Mouse (Mus musculus) gastrocnemius, postnatal 25 days (tissue): ENCODE results near the gene Evl. TPM values are rescaled to one million over a fixed set of nuclear protein-coding genes. Genes with fewer than 3 reads are reported as not detected.

ENCODE experiments used
- microRNA-seq, 2 experiments: library from miRNA; unstranded; fragments of <30 nt; microRNA quantifications; one replicate each; pipeline ENCODE4 v1.2.0; 2021; ENCODE audit warnings: borderline replicate concordance in 2 of 2
- total RNA-seq, 2 experiments: library from RNA; stranded (reverse); gene quantifications; 1 replicate in 1 of 2; 2 replicates in 1 of 2; pipeline ENCODE4 v1.2.3; 2021

Gene Evl
- total RNA-seq, 2 experiments from 2014 or later: 15.0 to 16.4 TPM

Small RNA genes within 50 kb of the gene (microRNA-seq; reads per million reads assigned to microRNA genes)
- gene Gm23872 (0 reads per million in 2 experiments), gene Mir342 (731 to 906 reads per million in 2 experiments)

Other genes with a start within 250 kb of the Evl start
- gene Hhipl1, start 248.4 kb upstream of the Evl start, total RNA-seq: under 1 TPM; 0.91 to 0.95 TPM
- gene Cyp46a1, start 220.3 kb upstream of the Evl start, total RNA-seq: under 1 TPM; 0.13 TPM
- 100 to 1,000 TPM in 1 of 2 experiments, 10 to 100 TPM in 1; 84.7 to 109 TPM for gene Eml1, start 183.8 kb upstream of the Evl start, total RNA-seq
- gene Degs2, start 147.6 kb downstream of the Evl start, total RNA-seq: under 1 TPM in 1 of 2 experiments, not detected in 1; 0.19 TPM
- 10 to 100 TPM; 23.9 to 25.4 TPM for gene Yy1, start 238.3 kb downstream of the Evl start, total RNA-seq